Mouse (Mus musculus): Measurements from ENCODE around the gene Nin. TPM values are rescaled to one million over a fixed set of nuclear protein-coding genes. Genes with fewer than 3 reads are reported as not detected.

The Nin gene
- polyA plus RNA-seq, 1 experiment from 2014 or later, result 26.1 TPM

GRCm38 (mm10) chr12:70043421-70043820 lies 70.1 kb downstream of the Nin start:
- WGBS, result 88% methylated on average over 13 of the region's 13 CpGs
- Histone ChIP-seq H3K27ac (ENCODE audit: low read length) (no peak overlapping the region), H3K4me1 (ENCODE audit: control insufficient read depth, insufficient read depth, low read length) (no peaks in the 10 kb centered on the region), H3K9ac (replicated peaks; ENCODE audit: low read depth, low read length) (no peak overlapping the region), H3K36me3 (ENCODE audit: control insufficient read depth, insufficient read depth, low read length) (peaks cover 38% of the 10 kb centered on the region), H3K4me2 (replicated peaks; ENCODE audit: low read depth, low read length) (no peak overlapping the region), H3K4me3 (ENCODE audit: low read depth, low read length) (no peak overlapping the region), H3K27me3 (ENCODE audit: control insufficient read depth, insufficient read depth, low read length) (no peaks in the 10 kb centered on the region), H3K9me3 (ENCODE audit: control insufficient read depth, low read depth, low read length) (no peaks in the 10 kb centered on the region)
- no peak for ATAC-seq (ENCODE audit: insufficient number of reproducible peaks, insufficient read depth, low FRiP score, low read depth)

DNA sequence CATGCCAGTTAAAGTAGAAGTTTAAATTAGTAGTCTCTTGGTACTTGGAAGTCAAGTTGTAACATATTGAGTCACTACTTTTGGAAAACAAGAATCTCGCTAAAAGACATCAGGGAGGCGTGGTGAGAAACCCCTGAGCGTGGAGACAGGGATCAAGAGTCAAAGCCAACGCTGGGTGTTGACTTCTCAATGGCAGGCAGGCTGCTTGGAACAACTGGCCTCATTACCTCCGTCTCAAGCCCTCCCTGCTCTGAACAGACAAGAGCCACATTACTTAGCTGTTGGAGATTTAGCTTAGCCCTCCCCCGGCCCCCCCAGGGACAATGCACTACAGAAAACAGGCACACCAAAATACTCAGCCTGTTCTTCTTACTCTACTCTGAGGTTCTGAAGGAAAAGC lies 72.5 kb downstream of the Nin start:
- H3K27ac ChIP-seq (ENCODE audit: low read length), result no peak overlapping the region
- no peak overlapping the region for H3K9ac ChIP-seq (replicated peaks; ENCODE audit: low read depth, low read length)
- no peak for ATAC-seq (ENCODE audit: insufficient number of reproducible peaks, insufficient read depth, low FRiP score, low read depth)
- 83% methylated on average over 6 of the region's 6 CpGs for WGBS
- H3K36me3 ChIP-seq (ENCODE audit: control insufficient read depth, insufficient read depth, low read length), result peaks cover 38% of the 10 kb centered on the region
- no peaks in the 10 kb centered on the region for H3K4me1 ChIP-seq (ENCODE audit: control insufficient read depth, insufficient read depth, low read length)
- H3K27me3 ChIP-seq (ENCODE audit: control insufficient read depth, insufficient read depth, low read length), result no peaks in the 10 kb centered on the region
- no peaks in the 10 kb centered on the region for H3K9me3 ChIP-seq (ENCODE audit: control insufficient read depth, low read depth, low read length)
- H3K4me2 ChIP-seq (replicated peaks; ENCODE audit: low read depth, low read length), result no peak overlapping the region
- no peak overlapping the region for H3K4me3 ChIP-seq (ENCODE audit: low read depth, low read length)

DNA sequence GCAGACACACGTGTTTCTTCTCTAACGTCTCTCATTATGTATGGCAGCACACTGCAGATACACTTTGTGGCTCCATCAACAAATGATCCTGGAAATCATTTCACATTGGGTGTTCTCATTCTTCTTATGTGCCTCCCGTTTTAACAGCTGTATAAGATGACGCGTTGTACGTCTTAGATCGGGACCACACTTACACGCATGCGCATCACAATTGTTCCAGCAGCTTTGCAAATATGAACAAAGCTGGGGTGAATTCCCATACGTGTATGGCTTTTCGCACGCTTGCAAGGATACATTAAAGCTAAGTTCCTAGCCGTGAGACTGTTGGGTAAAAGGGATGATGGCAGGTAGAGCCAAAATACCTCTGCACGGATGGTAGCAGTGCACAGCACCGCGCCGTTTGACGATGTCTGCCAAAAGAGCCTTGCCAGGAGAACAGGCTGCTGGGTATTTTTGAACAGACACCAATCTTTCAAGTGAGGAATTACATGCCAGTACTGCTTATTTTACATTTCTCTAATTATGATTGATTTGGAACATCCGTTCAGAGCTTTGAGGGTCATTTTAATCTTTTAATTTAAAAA lies 76.7 kb downstream of the Nin start:
- Histone ChIP-seq H3K9me3 (ENCODE audit: control insufficient read depth, low read depth, low read length) (no peaks in the 10 kb centered on the region), H3K4me3 (ENCODE audit: low read depth, low read length) (no peak overlapping the region), H3K27ac (ENCODE audit: low read length) (no peak overlapping the region), H3K36me3 (ENCODE audit: control insufficient read depth, insufficient read depth, low read length) (peaks cover 29% of the 10 kb centered on the region), H3K27me3 (ENCODE audit: control insufficient read depth, insufficient read depth, low read length) (no peaks in the 10 kb centered on the region), H3K4me2 (replicated peaks; ENCODE audit: low read depth, low read length) (no peak overlapping the region), H3K4me1 (ENCODE audit: control insufficient read depth, insufficient read depth, low read length) (no peaks in the 10 kb centered on the region), H3K9ac (replicated peaks; ENCODE audit: low read depth, low read length) (no peak overlapping the region)
- ATAC-seq (ENCODE audit: insufficient number of reproducible peaks, insufficient read depth, low FRiP score, low read depth), result no peak
- WGBS, result 89% methylated on average over 19 of the region's 19 CpGs

DNA sequence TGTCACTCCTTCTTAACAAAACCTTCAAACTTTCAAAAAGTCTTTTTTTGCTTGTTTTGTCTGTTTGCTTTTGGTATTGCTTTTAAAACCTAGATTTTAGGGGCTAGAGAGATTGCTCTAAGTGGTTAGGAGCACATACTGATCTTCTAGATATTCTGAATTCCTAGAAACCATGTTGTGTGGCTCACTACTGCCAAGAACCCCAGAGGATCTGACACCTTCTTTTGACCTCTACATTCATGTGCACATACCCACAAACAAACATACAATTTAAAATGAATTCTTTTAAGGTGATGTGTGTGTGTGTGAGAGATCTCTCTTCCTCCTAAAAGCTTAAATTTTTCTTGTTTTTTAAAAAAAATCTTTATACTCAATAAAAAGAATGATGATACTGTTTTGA lies 87.3 kb downstream of the Nin start:
- H3K27me3 ChIP-seq (ENCODE audit: control insufficient read depth, insufficient read depth, low read length), result no peaks in the 10 kb centered on the region
- peaks cover 33% of the 10 kb centered on the region for H3K36me3 ChIP-seq (ENCODE audit: control insufficient read depth, insufficient read depth, low read length)
- no peaks in the 10 kb centered on the region for H3K4me1 ChIP-seq (ENCODE audit: control insufficient read depth, insufficient read depth, low read length)
- H3K9me3 ChIP-seq (ENCODE audit: control insufficient read depth, low read depth, low read length), result no peaks in the 10 kb centered on the region
- ATAC-seq (ENCODE audit: insufficient number of reproducible peaks, insufficient read depth, low FRiP score, low read depth), result no peak
- no peak overlapping the region for H3K9ac ChIP-seq (replicated peaks; ENCODE audit: low read depth, low read length)
- H3K4me2 ChIP-seq (replicated peaks; ENCODE audit: low read depth, low read length), result no peak overlapping the region
- H3K4me3 ChIP-seq (ENCODE audit: low read depth, low read length), result no peak overlapping the region
- H3K27ac ChIP-seq (ENCODE audit: low read length), result no peak overlapping the region

DNA sequence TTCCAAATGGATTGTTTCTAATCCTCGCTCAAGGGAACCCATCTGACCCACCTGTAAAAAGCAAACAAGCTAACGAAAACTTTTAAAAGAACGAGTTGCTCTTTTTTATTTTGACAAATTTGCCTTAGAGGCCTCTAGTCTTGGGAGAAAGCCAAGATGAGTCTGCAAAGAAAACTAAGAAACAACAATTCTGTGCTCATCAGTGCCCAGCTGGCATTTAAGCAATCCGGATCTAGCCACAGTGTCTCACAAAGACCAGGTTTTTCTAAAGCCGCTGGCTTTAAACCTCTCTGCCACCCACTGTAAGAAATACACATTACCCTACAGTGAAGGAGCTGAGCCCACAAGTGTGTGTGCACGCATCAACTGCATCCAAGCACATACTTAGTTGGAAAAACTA lies 88.1 kb downstream of the Nin start:
- no peak overlapping the region for H3K27ac ChIP-seq (ENCODE audit: low read length)
- H3K9me3 ChIP-seq (ENCODE audit: control insufficient read depth, low read depth, low read length), result no peaks in the 10 kb centered on the region
- H3K4me3 ChIP-seq (ENCODE audit: low read depth, low read length), result no peak overlapping the region
- H3K36me3 ChIP-seq (ENCODE audit: control insufficient read depth, insufficient read depth, low read length), result peaks cover 38% of the 10 kb centered on the region
- WGBS, result 86% methylated on average over 6 of the region's 6 CpGs
- H3K27me3 ChIP-seq (ENCODE audit: control insufficient read depth, insufficient read depth, low read length), result no peaks in the 10 kb centered on the region
- no peak for ATAC-seq (ENCODE audit: insufficient number of reproducible peaks, insufficient read depth, low FRiP score, low read depth)
- H3K9ac ChIP-seq (replicated peaks; ENCODE audit: low read depth, low read length), result no peak overlapping the region
- H3K4me2 ChIP-seq (replicated peaks; ENCODE audit: low read depth, low read length), result no peak overlapping the region
- H3K4me1 ChIP-seq (ENCODE audit: control insufficient read depth, insufficient read depth, low read length), result no peaks in the 10 kb centered on the region

DNA sequence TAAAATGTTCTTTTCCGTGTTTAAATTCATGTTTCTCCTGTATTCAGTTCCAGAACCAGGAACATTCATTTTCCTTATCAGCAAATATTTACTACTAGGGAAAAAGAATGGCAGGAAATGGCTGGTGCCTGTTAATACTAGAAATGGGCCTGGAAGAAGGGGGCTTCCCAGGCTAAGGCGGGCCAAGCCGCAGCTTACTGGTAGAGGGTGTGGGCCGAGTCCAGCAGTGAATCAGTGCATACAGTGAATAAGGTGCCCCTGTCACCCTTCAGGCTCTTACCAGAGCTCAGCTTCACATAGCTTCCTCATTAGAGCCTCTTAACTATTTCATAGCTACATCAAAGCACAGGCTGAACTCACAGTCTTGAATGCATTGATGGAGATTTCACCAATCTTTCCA lies 89.9 kb downstream of the Nin start:
- H3K27me3 ChIP-seq (ENCODE audit: control insufficient read depth, insufficient read depth, low read length), result no peaks in the 10 kb centered on the region
- no peak overlapping the region for H3K4me3 ChIP-seq (ENCODE audit: low read depth, low read length)
- no peak overlapping the region for H3K27ac ChIP-seq (ENCODE audit: low read length)
- H3K4me2 ChIP-seq (replicated peaks; ENCODE audit: low read depth, low read length), result no peak overlapping the region
- no peak overlapping the region for H3K9ac ChIP-seq (replicated peaks; ENCODE audit: low read depth, low read length)
- no peak for ATAC-seq (ENCODE audit: insufficient number of reproducible peaks, insufficient read depth, low FRiP score, low read depth)
- no peaks in the 10 kb centered on the region for H3K9me3 ChIP-seq (ENCODE audit: control insufficient read depth, low read depth, low read length)
- 85% methylated on average over 4 of the region's 4 CpGs for WGBS
- no peaks in the 10 kb centered on the region for H3K4me1 ChIP-seq (ENCODE audit: control insufficient read depth, insufficient read depth, low read length)
- H3K36me3 ChIP-seq (ENCODE audit: control insufficient read depth, insufficient read depth, low read length), result peaks cover 37% of the 10 kb centered on the region

DNA sequence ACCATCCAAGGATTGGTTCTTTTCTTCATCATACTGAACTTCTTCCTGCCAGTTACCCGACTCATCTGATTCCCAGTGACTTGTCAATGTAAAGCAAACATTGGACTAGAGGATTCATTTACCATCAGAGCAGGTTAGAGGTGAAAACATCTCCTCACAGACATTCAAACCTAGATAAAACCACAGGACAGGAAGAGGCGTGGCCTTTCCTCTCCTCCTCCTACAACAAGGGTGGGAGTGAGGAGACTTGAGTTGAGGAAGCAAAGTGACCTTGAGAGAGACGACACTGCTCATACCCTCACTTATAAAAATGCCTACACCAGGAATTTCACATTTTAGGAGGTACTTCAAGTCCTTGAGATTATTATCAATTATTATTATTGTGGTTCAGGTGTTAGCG lies 95.4 kb downstream of the Nin start:
- Histone ChIP-seq H3K4me3 (ENCODE audit: low read depth, low read length) (no peak overlapping the region), H3K9ac (replicated peaks; ENCODE audit: low read depth, low read length) (no peak overlapping the region), H3K27ac (ENCODE audit: low read length) (no peak overlapping the region), H3K27me3 (ENCODE audit: control insufficient read depth, insufficient read depth, low read length) (no peaks in the 10 kb centered on the region), H3K9me3 (ENCODE audit: control insufficient read depth, low read depth, low read length) (no peaks in the 10 kb centered on the region), H3K4me2 (replicated peaks; ENCODE audit: low read depth, low read length) (no peak overlapping the region), H3K4me1 (ENCODE audit: control insufficient read depth, insufficient read depth, low read length) (no peaks in the 10 kb centered on the region), H3K36me3 (ENCODE audit: control insufficient read depth, insufficient read depth, low read length) (peaks cover 33% of the 10 kb centered on the region; the same call in 1 of the 2 replicates)
- 80% methylated on average over 4 of the region's 4 CpGs for WGBS
- no peak for ATAC-seq (ENCODE audit: insufficient number of reproducible peaks, insufficient read depth, low FRiP score, low read depth)

- no peak overlapping the region for H3K9ac ChIP-seq (replicated peaks; ENCODE audit: low read depth, low read length)
- ATAC-seq (ENCODE audit: insufficient number of reproducible peaks, insufficient read depth, low FRiP score, low read depth), result no peak
- no peak overlapping the region for H3K27ac ChIP-seq (ENCODE audit: low read length)
- 58% methylated on average over 4 of the region's 4 CpGs for WGBS
- no peaks in the 10 kb centered on the region for H3K4me1 ChIP-seq (ENCODE audit: control insufficient read depth, insufficient read depth, low read length)
- H3K27me3 ChIP-seq (ENCODE audit: control insufficient read depth, insufficient read depth, low read length), result no peaks in the 10 kb centered on the region
- H3K9me3 ChIP-seq (ENCODE audit: control insufficient read depth, low read depth, low read length), result no peaks in the 10 kb centered on the region
- no peak overlapping the region for H3K4me3 ChIP-seq (ENCODE audit: low read depth, low read length)
- H3K36me3 ChIP-seq (ENCODE audit: control insufficient read depth, insufficient read depth, low read length), result peaks cover 28% of the 10 kb centered on the region; the same call in 1 of the 2 replicates
- H3K4me2 ChIP-seq (replicated peaks; ENCODE audit: low read depth, low read length), result no peak overlapping the region
Measured at GRCm38 (mm10) chr12:70015936-70016335, 97.6 kb downstream of the Nin start.

DNA sequence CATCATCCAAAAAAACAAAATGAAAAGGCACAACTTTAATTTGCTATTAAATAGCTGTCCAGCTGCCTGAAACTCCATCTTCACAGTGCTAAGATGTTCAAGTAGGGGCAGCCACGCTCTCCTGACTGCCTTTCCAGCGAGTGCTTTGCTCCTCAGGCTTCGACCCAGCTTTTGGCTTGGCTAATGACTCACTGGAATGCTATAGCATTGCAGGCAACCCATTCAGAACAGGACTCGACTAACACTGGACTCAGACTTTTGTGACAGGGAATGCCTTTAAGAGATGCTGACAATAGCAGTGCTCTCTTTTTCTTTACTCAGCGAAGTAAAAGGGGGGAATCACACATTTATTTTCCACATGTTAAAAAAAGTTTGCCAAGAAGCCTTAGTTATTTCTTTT lies 101.8 kb downstream of the Nin start:
- WGBS, result 57% methylated on average over 5 of the region's 5 CpGs
- Histone ChIP-seq H3K9me3 (ENCODE audit: control insufficient read depth, low read depth, low read length) (no peaks in the 10 kb centered on the region), H3K36me3 (ENCODE audit: control insufficient read depth, insufficient read depth, low read length) (peaks cover 16% of the 10 kb centered on the region; the same call in 1 of the 2 replicates), H3K27ac (ENCODE audit: low read length) (no peak overlapping the region), H3K9ac (replicated peaks; ENCODE audit: low read depth, low read length) (no peak overlapping the region), H3K4me1 (ENCODE audit: control insufficient read depth, insufficient read depth, low read length) (no peaks in the 10 kb centered on the region), H3K4me2 (replicated peaks; ENCODE audit: low read depth, low read length) (no peak overlapping the region), H3K4me3 (ENCODE audit: low read depth, low read length) (no peak overlapping the region), H3K27me3 (ENCODE audit: control insufficient read depth, insufficient read depth, low read length) (no peaks in the 10 kb centered on the region)
- no peak for ATAC-seq (ENCODE audit: insufficient number of reproducible peaks, insufficient read depth, low FRiP score, low read depth)
